Mouse (Mus musculus): ENCODE measurements at regions not wholly inside any gene's neighbourhood (a gene's known extent, or its start where the extent isn't known, plus 50 kb on each side); places are given as distances from the start of the nearest gene placed in this dataset.

GRCm38 (mm10) chr13:103683169-103683568 lies 91.2 kb downstream of the Srek1 start:
- peak; percentile 14 for DNase-seq (ENCODE audit: low spot score)

DNA sequence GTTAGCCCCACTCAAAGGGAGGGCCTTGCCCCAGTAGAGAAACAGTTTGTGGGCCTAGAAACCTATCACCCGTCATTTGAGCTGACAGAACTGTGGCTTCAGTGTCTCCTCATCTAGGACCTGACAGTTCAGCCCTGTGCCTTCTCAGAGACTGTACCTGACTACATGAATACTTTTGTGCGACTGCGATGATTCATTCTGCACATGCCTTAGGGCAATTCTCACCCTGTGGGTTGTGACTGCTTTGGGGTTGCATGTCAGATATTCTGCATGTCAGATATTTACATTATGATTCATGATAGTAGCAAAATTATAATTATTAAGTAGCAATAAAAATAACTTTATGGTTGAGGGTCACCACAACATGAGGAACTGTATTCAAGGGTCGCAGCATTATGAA lies 93.7 kb downstream of the Srek1 start:
- DNase-seq (ENCODE audit: low spot score) = no peak

GRCm38 (mm10) chr13:103680052-103680451 lies 94.4 kb downstream of the Srek1 start:
- no peak for DNase-seq (ENCODE audit: low spot score)

DNA sequence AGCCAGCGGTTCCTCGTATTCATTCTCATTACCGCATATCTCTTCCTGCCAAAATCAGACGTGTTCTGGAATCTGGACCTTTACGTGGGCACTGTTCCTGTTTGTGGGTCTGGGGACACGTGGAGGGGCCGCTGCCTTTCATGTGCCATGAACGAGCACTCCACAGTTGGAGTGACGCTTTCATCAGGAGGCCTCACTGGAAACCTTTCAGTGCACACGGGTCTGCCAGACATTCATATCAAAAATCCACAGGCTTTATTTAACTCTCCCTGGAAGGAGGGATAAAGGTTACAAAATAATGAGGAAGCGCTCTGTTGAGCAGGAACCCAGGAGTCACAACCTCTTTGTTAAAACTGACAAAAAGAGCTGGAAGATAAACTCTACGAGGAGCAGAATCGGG lies 97.6 kb downstream of the Srek1 start:
- no peak for DNase-seq (ENCODE audit: low spot score)

DNA sequence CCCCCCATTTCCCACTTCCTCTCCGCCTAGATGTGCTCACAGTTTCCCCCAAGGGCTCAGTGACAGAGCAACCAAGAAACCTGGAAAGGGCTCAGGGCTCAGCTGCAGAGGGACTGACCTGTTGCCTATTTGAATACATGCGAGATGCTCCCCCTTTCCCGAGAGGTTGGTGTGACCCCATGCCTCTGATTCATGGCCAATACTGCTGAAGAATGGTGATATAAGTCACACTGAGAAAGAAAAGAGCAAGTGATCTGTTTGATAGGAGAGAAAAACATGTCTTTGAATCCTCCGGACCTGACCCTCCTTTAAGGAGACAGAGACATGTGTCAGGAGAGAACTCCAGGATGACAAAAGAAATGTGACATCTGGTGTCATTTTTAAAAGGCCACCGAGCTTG lies 98.2 kb downstream of the Srek1 start:
- no peak for DNase-seq (ENCODE audit: low spot score)

GRCm38 (mm10) chr13:103670611-103671010 lies 103.8 kb downstream of the Srek1 start:
- peak; percentile 15 for DNase-seq (ENCODE audit: low spot score)

DNA sequence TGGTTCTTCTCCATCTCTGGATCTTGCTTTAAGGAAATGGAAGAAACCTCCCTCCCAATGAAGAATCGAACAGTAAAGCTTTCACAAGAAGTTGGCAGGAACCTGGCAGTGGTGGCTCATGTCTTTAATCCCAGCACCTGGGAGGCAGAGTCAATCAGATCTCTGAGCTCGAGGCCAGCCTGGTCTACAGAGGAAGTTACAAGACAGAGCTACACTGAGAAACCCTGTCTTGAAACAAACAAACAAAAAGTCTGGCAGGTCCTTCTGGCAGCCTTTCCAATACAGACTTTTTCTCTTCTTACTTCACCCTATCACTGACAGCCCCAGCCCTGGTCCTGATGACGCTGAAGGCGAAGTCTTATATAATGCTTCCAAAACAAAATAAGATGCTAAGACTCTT lies 104.6 kb downstream of the Srek1 start:
- DNase-seq (ENCODE audit: low spot score) = no peak

GRCm38 (mm10) chr13:103667749-103668148 lies 106.7 kb downstream of the Srek1 start:
- no peak for DNase-seq (ENCODE audit: low spot score)

DNA sequence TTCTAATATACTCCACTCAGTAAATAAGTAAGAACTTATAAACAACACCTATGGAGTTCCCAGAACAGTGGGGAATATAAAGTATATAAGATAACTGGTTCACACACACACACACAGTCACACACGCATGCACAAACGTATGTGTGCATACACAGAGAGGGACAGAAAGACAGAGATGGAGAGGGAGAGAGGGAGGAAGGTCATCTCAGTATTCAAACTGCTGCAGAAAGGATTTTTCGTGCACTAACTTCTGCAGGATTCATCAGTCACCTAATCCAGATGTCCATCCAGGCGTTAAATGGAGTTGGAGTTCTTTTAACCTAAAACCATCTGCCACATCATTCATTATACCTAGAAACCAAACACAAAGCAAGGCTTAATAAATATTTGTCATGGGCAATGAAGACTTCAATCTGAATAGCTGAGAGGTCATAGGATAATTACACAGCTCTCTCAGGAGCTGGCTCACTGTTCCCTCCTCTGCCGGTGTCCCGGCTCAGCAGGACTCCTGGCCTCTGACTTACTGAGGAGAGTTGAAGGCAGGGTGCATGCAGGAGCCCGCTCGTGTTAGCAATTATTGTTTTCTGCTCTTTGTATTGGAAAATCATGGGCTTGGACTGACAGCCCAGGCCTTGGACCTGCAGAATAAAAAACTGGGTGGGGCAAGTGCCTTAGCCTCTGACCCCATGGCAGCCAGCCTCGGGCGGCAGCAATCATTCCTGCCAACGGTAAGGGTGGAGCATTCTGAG lies 114.0 kb downstream of the Srek1 start:
- no peak for DNase-seq (ENCODE audit: low spot score)

DNA sequence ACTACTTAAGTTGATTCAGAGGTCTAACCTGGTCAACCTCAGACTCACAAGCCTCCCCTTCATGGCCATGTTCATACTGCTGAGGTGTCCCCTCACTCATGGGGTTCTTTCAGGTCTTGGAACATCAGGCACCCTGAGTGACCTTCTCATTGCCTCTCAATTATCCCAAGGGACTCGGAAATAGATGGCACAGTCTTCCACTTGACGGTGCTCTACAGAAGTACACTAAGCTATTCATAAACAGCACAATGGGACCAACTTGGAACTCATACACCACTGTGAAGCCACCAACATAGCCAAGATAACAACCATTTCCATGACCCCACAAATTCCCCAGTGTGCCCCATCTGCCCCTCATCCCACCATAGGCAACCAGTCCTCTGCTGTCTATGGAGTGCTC lies 118.4 kb downstream of the Srek1 start:
- DNase-seq (ENCODE audit: low spot score) = no peak

- DNase-seq (ENCODE audit: low spot score) = no peak
Measured at GRCm38 (mm10) chr13:103653216-103653615, 121.2 kb downstream of the Srek1 start.

- DNase-seq (ENCODE audit: low spot score) = no peak
Measured at GRCm38 (mm10) chr13:103649383-103649782, 125.0 kb downstream of the Srek1 start.

DNA sequence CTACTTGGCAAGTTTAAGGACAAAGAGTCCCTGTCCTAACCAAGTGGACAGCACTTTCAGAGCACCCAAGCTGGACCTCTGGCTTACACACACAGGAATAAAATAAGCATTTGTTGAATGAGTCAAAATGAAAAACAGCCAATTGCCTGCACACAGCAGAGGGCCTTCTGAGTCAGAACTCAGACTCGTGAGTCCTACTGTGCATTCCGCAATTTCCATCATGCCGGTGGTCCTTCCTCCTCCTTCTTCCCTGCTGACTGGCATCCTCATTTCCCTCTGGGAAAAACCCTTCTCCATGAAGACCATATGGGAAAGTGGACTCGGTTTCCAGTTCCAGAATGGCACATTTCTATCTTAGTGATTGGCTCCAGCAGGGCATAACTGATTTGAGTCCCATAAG lies 126.4 kb downstream of the Srek1 start:
- DNase-seq (ENCODE audit: low spot score) = no peak

DNA sequence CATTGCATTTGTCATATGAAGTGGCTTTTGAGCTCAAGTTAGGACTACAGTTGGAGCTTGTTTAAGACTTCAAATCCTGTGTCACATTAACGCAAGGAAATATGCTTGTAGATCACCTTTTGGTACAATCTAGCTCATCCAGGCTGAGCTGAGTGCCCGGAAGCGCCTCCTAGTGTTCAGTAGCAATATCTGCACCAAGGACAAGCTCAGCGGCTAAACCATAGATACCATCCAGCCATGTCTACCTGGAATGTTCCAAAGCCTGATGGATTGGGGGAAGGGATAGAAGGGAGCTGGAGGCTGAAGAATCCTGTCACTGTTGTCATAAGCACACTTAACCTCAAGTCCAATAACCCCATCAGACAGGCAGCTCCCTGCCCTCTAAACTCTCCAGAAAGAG lies 128.4 kb downstream of the Srek1 start:
- DNase-seq (ENCODE audit: low spot score) = no peak

DNA sequence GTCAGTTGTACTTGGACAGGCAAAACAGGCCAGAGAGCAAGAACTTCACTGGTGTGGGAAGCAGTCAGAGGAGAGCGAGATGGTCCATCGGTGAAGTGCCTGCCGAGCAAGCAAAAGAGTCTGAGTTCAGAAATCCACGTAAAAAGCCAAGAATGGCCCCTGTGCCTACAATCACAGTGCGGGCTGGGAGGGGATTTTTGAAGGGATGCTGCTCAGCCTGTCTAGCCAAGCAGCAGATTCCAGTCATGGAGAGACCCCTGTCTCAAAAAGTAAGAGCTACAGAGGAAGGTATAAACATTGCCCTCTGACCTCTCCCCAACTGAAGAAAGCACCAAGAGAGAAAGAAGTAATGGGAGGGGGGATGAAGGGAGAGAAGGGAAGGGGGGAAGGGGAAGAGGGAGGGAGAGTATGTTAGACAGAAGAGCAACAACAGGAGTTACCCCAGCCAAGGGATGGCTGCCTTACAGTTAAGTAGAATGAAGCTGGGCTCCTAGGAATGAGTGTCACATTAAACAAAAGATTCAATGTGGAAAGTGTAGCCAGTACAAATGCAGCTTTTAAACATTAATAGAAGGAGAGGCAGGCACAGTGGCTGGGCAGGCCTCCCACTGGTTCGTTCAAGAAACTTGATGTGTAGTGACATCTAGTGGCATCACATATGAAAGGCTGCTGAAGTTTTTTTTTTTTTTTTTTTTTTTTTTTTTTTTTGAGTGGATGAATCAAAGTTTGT lies 130.2 kb downstream of the Srek1 start:
- peak; percentile 55 for DNase-seq (ENCODE audit: low spot score)

DNA sequence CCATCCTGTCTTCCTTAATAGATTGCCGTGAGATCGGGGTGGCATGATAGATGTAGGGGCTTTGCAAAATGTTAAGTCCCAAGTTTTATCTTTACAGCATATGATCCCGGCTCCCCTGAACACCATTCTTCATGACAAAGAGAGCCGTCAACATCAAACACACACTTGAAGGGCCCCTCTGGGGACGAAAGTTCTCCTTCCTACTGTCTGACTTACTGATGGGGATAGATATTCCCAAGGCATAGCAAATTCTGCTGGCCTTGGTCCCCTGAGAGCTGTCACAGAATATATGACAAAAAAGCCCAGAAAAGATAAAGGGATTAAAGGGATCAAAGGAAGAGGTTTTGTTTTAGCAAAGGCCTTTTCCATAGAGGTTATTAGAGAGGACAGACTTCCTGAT lies 130.9 kb downstream of the Srek1 start:
- DNase-seq (ENCODE audit: low spot score) = no peak

- DNase-seq (ENCODE audit: low spot score) = no peak
Measured at GRCm38 (mm10) chr13:103642542-103643375, 131.6 kb downstream of the Srek1 start.

DNA sequence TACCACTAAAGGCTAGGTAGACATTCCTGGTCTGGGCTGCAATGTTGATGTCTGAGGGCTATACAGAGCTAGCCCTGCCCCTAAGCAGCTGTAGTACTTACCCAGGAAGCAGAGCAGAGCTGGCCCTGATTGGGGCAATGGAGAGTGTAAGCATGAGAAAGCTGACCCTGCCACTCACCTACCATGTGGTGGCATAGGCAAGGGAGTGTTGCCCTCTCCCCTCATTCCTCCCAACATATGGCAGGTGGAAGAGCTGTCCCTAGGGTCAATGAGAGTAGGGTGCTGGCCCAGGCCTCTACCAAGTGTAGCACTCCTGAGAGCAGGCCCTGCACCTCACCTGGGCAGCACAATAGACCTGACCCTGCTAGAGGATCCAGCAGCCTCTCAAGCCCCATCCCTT lies 136.4 kb downstream of the Srek1 start:
- no peak for DNase-seq (ENCODE audit: low spot score)

- no peak for DNase-seq (ENCODE audit: low spot score)
Measured at GRCm38 (mm10) chr13:103637414-103637813, 137.0 kb downstream of the Srek1 start.

- DNase-seq (ENCODE audit: low spot score) = no peak
Measured at GRCm38 (mm10) chr13:103636595-103636994, 137.8 kb downstream of the Srek1 start.

- no peak for DNase-seq (ENCODE audit: low spot score)
Measured at GRCm38 (mm10) chr13:103623810-103624209, 150.6 kb downstream of the Srek1 start.

DNA sequence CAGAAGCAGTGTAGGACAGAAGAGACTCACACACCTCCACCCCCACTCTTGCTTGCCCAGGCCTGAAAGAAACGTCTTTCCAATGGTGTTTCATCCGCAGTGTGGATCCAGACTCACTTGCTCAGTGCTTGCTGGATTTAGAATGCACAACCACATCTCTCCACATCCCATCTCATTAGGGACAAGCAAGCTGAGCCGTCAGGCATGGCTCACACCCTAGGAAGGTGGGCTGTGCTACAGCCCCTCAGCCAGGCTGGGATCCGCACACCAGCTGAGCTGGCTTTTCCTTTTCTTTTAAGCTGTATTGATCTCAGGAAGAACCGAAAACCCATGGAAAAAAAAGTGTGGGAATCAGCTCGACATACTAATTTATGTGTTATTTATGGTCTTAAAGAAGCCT lies 151.1 kb downstream of the Srek1 start:
- no peak for DNase-seq (ENCODE audit: low spot score)

DNA sequence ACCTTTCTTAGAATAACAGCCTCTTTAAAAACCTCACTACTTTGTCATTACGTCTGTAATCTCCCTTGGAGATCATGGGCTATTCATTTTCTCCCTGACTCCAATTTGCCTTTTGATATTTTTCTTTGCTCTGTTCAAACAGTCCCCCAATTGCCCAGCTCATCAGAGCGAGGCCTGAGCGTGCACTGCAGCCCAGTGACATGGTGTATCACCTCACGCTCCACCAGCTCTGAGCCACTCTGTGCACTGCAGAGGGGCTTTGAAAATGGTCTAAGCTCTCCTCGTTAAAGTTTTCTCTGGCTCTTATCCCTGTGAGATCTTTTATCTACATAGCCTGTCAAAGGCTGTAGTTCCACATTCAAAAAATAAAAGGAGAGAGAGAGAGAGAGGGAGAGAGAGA lies 152.1 kb downstream of the Srek1 start:
- no peak for DNase-seq (ENCODE audit: low spot score)
